Mouse (Mus musculus): ENCODE results near the gene Snta1.

- TF ChIP-seq POLR2A (IDR thresholded peaks at IDR 0.05; ENCODE audit: control insufficient read depth, low read depth, low read length) = no peak
- no peak for TF ChIP-seq CTCF (IDR thresholded peaks at IDR 0.05; ENCODE audit: control insufficient read depth, insufficient read depth, insufficient replicate concordance, low read depth, low read length)
Measured at GRCm38 (mm10) chr2:154432696-154433095, 24.8 kb upstream of the Snta1 start.

Measured in testis, adult 2 months (tissue).